Mouse (Mus musculus): ENCODE data around the gene Inafm2. TPM values are rescaled to one million over a fixed set of nuclear protein-coding genes. Genes with fewer than 3 reads are reported as not detected.
A peak's percentile ranks its signal among the peaks of the same experiment; 100 is the strongest.

Gene Inafm2
- polyA plus RNA-seq, 1 experiment = 8.1 TPM

DNA sequence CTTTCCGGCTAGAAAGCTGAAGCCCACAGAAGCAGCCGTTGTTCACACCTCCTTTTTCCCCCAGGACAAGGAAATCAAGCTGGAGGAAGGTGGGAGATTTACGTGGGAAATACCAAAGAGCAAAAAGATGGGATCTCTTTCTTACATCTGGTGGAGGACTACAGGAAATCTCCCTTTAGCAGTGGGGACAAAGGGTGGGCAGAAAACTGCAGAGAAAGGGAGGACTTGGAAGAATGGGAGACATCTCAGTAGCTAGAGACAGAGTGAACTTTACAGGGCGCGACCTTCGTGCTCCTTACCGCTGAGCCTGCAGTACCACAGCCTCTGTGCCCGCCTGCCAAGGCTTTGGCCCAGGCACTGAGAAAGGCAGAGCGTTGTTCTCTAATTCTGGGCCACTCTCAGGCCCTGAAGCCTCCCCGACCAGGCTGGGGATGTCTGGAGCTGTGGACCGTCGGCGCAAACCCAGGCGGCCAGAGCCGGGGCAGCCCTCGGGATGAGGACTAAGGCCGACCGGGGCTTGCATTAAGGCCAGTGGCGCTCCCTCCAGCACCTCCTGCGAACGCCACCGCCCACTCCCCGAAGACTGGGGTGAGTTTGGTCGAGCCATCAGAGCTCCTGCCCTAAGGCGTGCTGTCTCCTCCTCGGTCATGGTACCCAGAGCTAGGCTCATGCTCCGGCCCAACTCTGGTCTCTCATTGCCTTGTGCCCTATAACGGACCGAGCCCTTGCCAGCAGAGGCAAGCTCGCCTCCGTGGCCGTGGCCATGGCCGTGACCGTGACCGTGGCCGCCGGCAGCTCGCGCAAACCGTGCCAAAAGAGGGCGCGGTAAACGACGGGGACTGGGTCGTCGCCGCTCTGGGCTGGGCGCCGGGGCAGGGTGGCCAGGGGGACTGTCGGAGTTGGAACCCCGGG is 43.3 kb upstream of the Inafm2 start:
- no peaks in the 10 kb centered on the region for H3K27me3 ChIP-seq (replicated peaks; ENCODE audit: control insufficient read depth, insufficient read depth, low read length)
- H3K27ac ChIP-seq (ENCODE audit: insufficient read depth, low read depth, low read length) = no peak overlapping the region
- peaks cover 3% of the 10 kb centered on the region; the same call in 1 of the 2 replicates for H3K4me1 ChIP-seq (ENCODE audit: control insufficient read depth, insufficient read depth, low read length)
- DNase-seq = peak; percentile 42
- H3K4me3 ChIP-seq (ENCODE audit: insufficient read depth, low read depth, low read length) = peak overlapping the region; percentile 40; the same call in 1 of the 2 replicates
- 24% methylated on average over 51 of the region's 51 CpGs for WGBS
- no peak for TF ChIP-seq POLR2A (IDR thresholded peaks at IDR 0.05; ENCODE audit: low read depth, low read length)
- TF ChIP-seq CTCF (conservative IDR thresholded peaks at IDR 0.05; ENCODE audit: insufficient read depth, insufficient read length, low read depth, low read length) = no peak
- no peaks in the 10 kb centered on the region for H3K36me3 ChIP-seq (ENCODE audit: control insufficient read depth, insufficient read depth, low read length)

DNA sequence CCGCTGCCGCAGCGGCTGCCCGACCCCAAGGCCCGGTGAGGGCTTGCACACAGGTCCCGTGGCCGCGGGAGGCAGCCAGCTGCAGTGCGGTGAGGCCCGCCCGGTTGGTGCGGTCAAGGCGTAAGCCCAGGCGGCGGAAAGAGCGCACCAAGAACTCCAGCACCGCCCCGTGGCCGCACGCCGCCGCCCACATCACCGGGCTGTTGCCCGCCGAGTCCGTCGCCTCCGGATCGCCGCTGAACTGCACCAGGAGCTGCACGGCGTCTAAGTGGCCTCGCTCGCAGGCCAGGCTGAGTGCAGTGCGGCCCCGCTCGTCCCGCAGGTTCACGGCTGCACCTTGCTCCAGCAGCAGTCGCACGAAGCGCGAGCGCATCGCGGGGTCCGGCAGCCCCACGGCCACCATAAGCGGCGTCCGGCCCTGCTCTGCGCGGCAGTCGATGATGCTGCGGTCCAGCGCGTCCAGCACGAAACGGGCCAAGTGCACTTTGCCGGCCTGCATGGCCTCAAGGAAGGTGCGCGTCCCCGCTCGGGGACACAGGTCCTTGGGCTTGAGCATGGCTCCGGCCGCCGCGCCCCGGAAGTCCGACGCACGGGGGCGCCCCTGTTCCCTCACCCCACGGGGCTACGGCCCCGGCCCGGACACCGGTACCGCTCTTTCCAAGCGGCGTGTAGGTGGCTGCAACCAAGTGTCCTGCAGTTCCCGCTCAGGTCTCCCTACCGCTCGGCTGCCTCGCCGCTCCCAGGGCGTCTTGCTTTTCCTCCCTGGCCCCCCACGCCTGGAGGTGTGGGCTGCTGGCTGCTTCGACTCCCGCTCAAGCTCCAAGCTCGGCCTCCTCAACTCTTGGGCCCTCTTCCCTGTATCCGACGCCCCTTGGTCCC is 42.4 kb upstream of the Inafm2 start:
- DNase-seq = peak; percentile 71
- Histone ChIP-seq H3K4me1 (ENCODE audit: control insufficient read depth, insufficient read depth, low read length) (no peaks in the 10 kb centered on the region; the same call in 1 of the 2 replicates), H3K27ac (ENCODE audit: insufficient read depth, low read depth, low read length) (no peak overlapping the region), H3K4me3 (ENCODE audit: insufficient read depth, low read depth, low read length) (peak overlapping the region; percentile 40), H3K27me3 (replicated peaks; ENCODE audit: control insufficient read depth, insufficient read depth, low read length) (no peaks in the 10 kb centered on the region), H3K36me3 (ENCODE audit: control insufficient read depth, insufficient read depth, low read length) (no peaks in the 10 kb centered on the region)
- TF ChIP-seq POLR2A (IDR thresholded peaks at IDR 0.05; ENCODE audit: low read depth, low read length) = no peak
- TF ChIP-seq CTCF (conservative IDR thresholded peaks at IDR 0.05; ENCODE audit: insufficient read depth, insufficient read length, low read depth, low read length) = no peak
- 1% methylated on average over 92 of the region's 93 CpGs for WGBS

DNA sequence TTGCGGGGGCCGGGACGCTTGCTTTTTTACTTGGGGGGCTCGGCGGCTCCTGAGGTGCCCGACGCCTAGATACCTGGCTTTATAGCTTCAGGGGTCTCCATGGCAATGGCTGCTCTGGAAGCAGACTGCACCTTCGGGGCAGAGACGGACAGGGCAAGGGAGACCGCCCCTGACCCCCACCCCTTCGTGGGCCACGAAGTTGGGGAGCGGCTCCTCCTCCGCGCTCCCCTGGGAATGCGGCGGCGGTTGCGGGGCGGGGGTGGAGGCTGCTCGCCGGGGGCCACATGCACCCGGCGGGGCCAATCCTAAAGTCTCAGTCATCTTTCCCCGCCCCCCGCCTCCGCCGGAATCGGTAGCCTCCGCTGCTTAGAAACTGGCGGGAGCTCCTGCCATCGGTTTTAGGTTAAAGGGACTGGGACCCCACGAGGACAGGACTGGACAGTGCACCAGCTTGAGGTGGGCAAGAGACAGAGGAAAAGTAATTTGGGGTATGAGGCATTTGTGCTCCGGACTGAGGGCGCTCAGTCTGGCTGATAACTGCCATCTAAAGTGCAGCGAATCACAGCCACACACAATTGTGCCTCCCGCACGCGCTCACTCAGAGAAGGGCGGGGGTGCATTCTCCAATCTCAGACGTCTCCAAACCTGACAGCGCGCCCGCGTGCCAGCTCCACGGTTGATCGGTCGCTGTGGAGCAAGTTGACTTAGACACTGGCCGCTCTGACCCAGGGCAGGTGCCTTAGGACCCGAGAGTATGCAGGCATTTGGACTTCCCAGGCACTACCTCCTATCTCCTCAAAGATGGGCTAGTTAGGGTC is 41.4 kb upstream of the Inafm2 start, which contains the start of gene Ankrd63:
Gene Ankrd63 (minus strand): TSS at position 51 of the 818 bp plus-strand sequence.
- Histone ChIP-seq H3K4me1 (ENCODE audit: control insufficient read depth, insufficient read depth, low read length) (no peaks in the 10 kb centered on the region; the same call in 1 of the 2 replicates), H3K36me3 (ENCODE audit: control insufficient read depth, insufficient read depth, low read length) (no peaks in the 10 kb centered on the region), H3K27ac (ENCODE audit: insufficient read depth, low read depth, low read length) (no peak within 1 kb of the TSS), H3K27me3 (replicated peaks; ENCODE audit: control insufficient read depth, insufficient read depth, low read length) (no peaks in the 10 kb centered on the region), H3K4me3 (ENCODE audit: insufficient read depth, low read depth, low read length) (peak within 1 kb of the TSS; percentile 40)
- peak; percentile 66 for DNase-seq
- 2% methylated on average over 49 of the region's 50 CpGs for WGBS
- TF ChIP-seq CTCF (conservative IDR thresholded peaks at IDR 0.05; ENCODE audit: insufficient read depth, insufficient read length, low read depth, low read length) (no peak), POLR2A (IDR thresholded peaks at IDR 0.05; ENCODE audit: low read depth, low read length) (no peak)

DNA sequence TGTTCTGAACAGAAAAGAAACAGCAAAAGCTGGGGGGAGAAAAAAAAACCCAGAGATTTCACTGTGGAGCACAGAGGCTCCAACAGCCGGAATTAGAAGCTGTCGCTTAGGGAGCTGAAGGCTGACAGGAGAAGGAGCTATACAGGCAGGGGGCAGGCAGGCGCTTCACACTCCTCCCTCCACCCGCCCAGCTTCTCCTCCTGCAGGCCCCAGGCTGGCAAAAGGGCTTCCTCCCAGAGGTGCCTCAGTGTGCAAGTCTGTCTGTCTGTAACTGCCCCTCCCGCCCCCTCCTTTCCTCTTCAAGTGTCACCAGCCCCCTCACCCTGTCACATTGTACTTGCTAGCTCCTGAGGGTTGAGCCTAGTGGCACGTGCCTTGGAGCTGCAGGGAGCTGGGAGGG is 39.1 kb upstream of the Inafm2 start:
- no peak overlapping the region for H3K4me3 ChIP-seq (ENCODE audit: insufficient read depth, low read depth, low read length)
- 46% methylated on average over 6 of the region's 6 CpGs for WGBS
- DNase-seq = no peak
- H3K27me3 ChIP-seq (replicated peaks; ENCODE audit: control insufficient read depth, insufficient read depth, low read length) = no peaks in the 10 kb centered on the region; the same call in 1 of the 2 replicates
- H3K27ac ChIP-seq (ENCODE audit: insufficient read depth, low read depth, low read length) = no peak overlapping the region
- H3K4me1 ChIP-seq (ENCODE audit: control insufficient read depth, insufficient read depth, low read length) = no peaks in the 10 kb centered on the region; the same call in 1 of the 2 replicates
- no peaks in the 10 kb centered on the region for H3K36me3 ChIP-seq (ENCODE audit: control insufficient read depth, insufficient read depth, low read length)
- TF ChIP-seq CTCF (conservative IDR thresholded peaks at IDR 0.05; ENCODE audit: insufficient read depth, insufficient read length, low read depth, low read length) = no peak

DNA sequence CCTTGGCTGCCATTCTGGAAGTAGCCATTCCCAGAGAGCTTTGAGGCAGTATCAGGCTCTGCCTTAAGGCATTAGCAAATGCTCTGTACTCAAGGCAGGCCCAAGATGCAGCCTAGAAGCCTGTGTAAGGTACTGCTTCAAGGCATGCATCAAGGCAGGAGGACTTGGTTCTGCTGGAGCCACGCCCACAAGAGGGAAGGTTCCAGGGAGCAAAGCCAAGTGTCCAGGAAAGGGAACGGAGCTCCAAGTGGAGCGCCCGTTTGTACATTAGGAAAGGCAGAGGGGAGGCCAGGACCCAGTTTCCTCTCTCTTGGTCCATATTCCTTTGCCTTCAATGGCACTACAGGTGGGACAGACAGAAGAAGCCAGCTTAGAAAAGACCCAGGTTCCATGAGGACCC is 37.1 kb upstream of the Inafm2 start:
- H3K27ac ChIP-seq (ENCODE audit: insufficient read depth, low read depth, low read length) = no peak overlapping the region
- no peaks in the 10 kb centered on the region; the same call in 1 of the 2 replicates for H3K27me3 ChIP-seq (replicated peaks; ENCODE audit: control insufficient read depth, insufficient read depth, low read length)
- H3K4me3 ChIP-seq (ENCODE audit: insufficient read depth, low read depth, low read length) = no peak overlapping the region
- H3K36me3 ChIP-seq (ENCODE audit: control insufficient read depth, insufficient read depth, low read length) = no peaks in the 10 kb centered on the region
- no peak for DNase-seq
- no peaks in the 10 kb centered on the region; the same call in 1 of the 2 replicates for H3K4me1 ChIP-seq (ENCODE audit: control insufficient read depth, insufficient read depth, low read length)
- 64% methylated on average over 4 of the region's 4 CpGs for WGBS
- no peak for TF ChIP-seq POLR2A (IDR thresholded peaks at IDR 0.05; ENCODE audit: low read depth, low read length)
- TF ChIP-seq CTCF (conservative IDR thresholded peaks at IDR 0.05; ENCODE audit: insufficient read depth, insufficient read length, low read depth, low read length) = no peak

DNA sequence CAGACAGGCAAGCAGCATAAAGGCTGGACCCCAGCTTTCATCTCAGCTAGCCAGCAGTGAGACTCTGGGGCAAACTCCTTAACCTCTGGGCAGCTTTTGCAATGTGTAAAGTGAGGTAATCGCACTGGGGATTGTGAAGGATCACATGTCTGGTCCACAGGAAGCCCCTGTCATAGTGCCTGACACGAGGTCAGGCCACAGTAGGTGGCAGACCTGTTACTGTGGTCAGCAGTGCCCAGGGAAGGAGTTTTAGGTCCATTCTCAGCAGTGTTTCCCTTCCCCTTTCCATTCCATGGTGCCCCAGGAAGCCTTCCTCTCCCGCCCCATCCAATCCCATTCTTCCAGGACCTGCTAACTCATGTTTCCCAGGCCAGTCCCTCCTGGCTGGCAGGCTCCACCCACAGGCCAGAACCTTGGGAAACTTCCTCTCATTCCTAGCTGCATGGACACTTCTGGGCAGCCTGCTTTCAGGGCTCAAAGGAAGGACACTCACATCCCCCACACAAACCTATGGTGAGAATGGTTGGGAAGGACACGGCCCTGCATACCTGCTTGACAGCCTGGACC is 35.8 kb upstream of the Inafm2 start:
- TF ChIP-seq CTCF (conservative IDR thresholded peaks at IDR 0.05; ENCODE audit: insufficient read depth, insufficient read length, low read depth, low read length) = no peak
- TF ChIP-seq POLR2A (IDR thresholded peaks at IDR 0.05; ENCODE audit: low read depth, low read length) = no peak
- no peaks in the 10 kb centered on the region for H3K36me3 ChIP-seq (ENCODE audit: control insufficient read depth, insufficient read depth, low read length)
- no peak overlapping the region for H3K4me3 ChIP-seq (ENCODE audit: insufficient read depth, low read depth, low read length)
- H3K27ac ChIP-seq (ENCODE audit: insufficient read depth, low read depth, low read length) = no peak overlapping the region
- H3K4me1 ChIP-seq (ENCODE audit: control insufficient read depth, insufficient read depth, low read length) = no peaks in the 10 kb centered on the region; the same call in 1 of the 2 replicates
- DNase-seq = no peak
- no peaks in the 10 kb centered on the region; the same call in 1 of the 2 replicates for H3K27me3 ChIP-seq (replicated peaks; ENCODE audit: control insufficient read depth, insufficient read depth, low read length)
- WGBS = 64% methylated on average over 4 of the region's 4 CpGs
